Mouse (Mus musculus) stomach, postnatal 0 days (tissue): ENCODE results near the gene Rfx5.

Experiments
- CTCF ChIP-seq: IDR thresholded peaks from 2 replicates; pipeline ENCODE4 v1.5.1; 2016; ENCODE audit warnings: antibody characterized with exemption, low read depth, mild to moderate bottlenecking, moderate library complexity
- EP300 ChIP-seq: optimal IDR thresholded peaks from 2 replicates; pipeline ENCODE3; 2016; ENCODE audit warnings: antibody characterized with exemption

DNA sequence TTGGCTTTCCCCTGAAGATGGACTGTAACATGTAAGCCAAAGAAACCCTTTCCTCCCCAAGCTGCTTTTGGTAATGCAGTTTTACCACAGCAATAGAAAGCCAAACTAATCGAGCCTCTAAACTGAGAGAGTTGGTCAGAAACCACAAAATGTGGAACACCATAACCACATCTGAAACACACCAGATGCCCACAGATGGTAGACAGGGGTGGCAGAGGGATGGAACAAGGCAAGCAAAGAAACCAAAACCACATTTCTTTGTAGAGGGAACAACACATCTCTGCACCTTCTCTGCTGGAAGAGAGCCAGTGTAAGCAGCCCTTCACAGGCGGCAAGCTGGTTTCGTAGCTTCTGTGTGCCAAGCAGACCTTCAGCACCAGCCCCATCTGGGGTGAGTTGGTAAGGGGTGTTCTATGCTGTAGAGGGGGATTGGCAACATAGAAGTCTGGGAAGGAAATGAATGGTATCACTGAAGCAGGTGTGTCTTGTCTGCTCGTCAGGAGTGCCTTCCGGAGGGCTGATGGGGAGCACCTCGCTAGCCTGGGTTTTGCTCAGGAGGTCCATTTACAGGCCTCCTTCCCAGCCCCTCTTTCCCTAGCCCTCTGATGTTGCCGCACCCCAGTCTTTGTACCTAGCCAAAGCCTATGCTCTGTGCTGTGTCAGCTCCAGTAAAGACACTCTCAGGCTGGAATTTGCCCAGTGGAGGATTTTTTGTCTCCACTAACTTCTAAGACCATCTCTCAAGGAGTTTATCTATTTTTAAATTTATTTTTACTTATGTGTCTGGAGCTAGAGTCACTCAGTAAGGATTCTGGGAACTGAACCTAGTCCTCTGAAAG lies 37.8 kb upstream of the Rfx5 start:
- TF ChIP-seq EP300: no peak
- no peak for TF ChIP-seq CTCF
